Mouse (Mus musculus): ENCODE data around the gene Izumo1. TPM values are rescaled to one million over a fixed set of nuclear protein-coding genes. Genes with fewer than 3 reads are reported as not detected.

The Izumo1 gene
- 0.14 and 0.27 TPM in 2 replicates for polyA plus RNA-seq (2015; fragmentation: Nextera tagmentation; extraction: Ambion mirVana)

DNA sequence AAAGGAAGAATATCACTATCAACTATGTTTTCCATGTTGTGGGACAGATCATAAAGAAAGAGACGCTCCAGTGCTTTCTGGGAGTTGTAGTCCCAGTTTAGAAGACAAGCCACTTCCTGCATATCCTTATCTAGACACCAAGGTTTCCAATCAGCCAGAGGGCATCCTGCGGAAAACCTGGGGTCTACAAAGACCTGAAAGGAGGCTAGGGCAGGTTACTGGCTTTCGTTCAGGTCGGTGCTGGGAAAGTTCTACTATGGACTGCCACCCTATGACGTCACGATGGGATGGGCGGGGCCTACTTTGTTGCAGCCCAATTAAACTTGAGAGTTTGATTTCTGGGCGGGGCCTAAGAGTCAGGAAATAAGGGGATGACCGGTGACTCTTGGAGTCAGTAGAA is at the start of gene Izumo1:
Izumo1 (plus strand) TSS at position 369 of the 400 bp plus-strand sequence.
- Histone ChIP-seq H3K27ac (no peak within 1 kb of the TSS), H3K4me3 (no peak within 1 kb of the TSS), H3K27me3 (peaks cover 27% of the 10 kb centered on the region), H3K9me3 (no peaks in the 10 kb centered on the region), H3K4me2 (no peak within 1 kb of the TSS), H3K9ac (no peak within 1 kb of the TSS), H3K4me1 (peaks cover 12% of the 10 kb centered on the region), H3K36me3 (no peaks in the 10 kb centered on the region)
- ATAC-seq (ENCODE audit: insufficient number of reproducible peaks, low FRiP score, low TSS enrichment, low read depth): no peak
- WGBS: 34% methylated on average over 9 of the region's 9 CpGs

DNA sequence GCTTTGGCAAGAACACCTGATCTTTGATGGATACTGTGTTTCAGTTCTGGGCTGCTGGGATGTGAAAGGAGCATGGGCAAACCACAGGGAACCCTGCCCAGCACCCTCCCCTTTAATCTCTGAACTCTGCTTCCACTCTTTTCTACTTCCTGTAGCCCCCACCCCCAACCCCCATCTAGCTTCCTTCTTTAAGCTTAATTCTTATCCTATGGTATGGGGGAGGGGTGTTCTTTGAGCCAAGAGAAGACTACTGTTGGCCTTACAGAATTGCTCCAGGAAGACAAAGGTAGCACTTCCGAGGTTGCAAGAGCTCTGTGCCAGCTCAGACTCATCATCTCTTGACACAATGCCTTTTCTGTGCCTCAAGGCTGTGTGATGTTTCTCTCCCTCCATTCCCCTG is 49.6 kb upstream of the Izumo1 start:
- Histone ChIP-seq H3K27me3 (no peaks in the 10 kb centered on the region), H3K4me1 (peaks cover 34% of the 10 kb centered on the region), H3K4me3 (no peak overlapping the region), H3K9ac (no peak overlapping the region), H3K4me2 (no peak overlapping the region), H3K36me3 (peaks cover 17% of the 10 kb centered on the region), H3K9me3 (no peaks in the 10 kb centered on the region), H3K27ac (no peak overlapping the region)
- 66% methylated on average over 1 of the region's 1 CpGs for WGBS
- ATAC-seq (ENCODE audit: insufficient number of reproducible peaks, low FRiP score, low TSS enrichment, low read depth): no peak

DNA sequence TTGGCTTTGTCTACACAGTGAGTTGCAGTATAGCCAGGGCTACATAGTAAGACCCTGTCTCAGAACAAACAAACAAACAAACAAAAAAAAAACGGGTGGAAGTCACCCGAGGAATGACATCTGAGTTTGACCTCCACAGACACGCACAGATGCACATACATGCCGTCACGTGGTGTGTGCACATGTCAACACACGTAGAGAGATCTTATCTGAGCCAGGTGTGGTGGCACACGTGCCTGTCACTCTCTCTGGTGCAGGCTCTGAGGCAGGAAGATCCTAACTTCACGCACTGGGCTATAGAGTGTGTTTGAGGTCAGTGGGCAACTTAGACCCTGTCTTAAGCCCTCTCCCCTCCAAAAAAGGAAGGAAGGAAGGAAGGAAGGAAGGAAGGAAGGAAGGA is 47.7 kb upstream of the Izumo1 start:
- no peak overlapping the region for H3K9ac ChIP-seq
- H3K27ac ChIP-seq: no peak overlapping the region
- no peaks in the 10 kb centered on the region for H3K27me3 ChIP-seq
- H3K36me3 ChIP-seq: peaks cover 28% of the 10 kb centered on the region
- 75% methylated on average over 8 of the region's 8 CpGs for WGBS
- H3K4me2 ChIP-seq: no peak overlapping the region
- no peaks in the 10 kb centered on the region for H3K9me3 ChIP-seq
- H3K4me1 ChIP-seq: peaks cover 20% of the 10 kb centered on the region
- no peak for ATAC-seq (ENCODE audit: insufficient number of reproducible peaks, low FRiP score, low TSS enrichment, low read depth)
- no peak overlapping the region for H3K4me3 ChIP-seq

DNA sequence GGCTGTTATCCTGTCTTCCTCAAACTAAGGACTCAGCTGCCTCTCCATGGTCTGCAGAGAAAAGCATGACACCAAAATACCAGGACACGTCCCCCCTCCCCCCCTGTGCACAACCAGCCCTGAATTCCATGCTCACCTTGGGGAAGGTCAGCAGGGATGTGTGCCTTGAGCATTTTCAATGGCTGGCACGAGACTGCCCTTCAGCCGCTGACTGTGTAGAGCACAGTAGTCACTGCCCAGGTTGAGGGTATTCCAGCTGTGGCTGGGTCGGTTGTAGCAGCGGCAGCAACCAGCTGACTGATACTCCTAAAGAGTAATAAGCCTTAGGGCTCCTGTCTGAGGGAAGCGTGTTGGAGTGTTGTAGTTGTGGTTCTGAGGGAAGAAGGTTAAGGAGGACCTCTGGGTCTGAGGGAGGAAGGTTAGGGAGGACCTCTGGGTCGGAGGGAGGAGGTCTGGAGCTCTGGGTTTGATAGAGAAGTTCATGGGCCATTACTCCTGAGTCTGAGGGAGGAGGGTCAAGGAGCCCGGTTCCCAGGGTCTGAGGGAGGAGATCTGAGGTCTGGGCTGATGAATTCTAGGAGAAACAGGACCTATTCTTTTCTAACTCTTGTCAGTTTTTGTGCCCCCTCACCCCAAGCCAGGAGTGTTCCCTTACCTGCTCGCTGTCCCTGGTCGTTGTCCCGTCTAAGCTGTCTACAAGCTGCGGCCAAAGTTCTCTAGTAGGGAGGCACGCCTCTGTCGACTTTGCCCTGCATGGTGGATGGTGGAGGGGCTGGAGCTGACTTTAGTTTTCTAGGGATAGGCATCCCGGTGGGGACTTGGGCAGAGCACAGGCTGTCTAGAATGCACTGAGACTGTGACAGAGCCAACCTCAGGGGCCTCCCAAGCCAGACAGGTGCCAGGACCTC is 46.9 kb upstream of the Izumo1 start:
- no peaks in the 10 kb centered on the region for H3K9me3 ChIP-seq
- ATAC-seq (ENCODE audit: insufficient number of reproducible peaks, low FRiP score, low TSS enrichment, low read depth): no peak
- H3K27me3 ChIP-seq: no peaks in the 10 kb centered on the region
- H3K4me3 ChIP-seq: no peak overlapping the region
- H3K4me2 ChIP-seq: no peak overlapping the region
- H3K4me1 ChIP-seq: peaks cover 20% of the 10 kb centered on the region
- 84% methylated on average over 15 of the region's 15 CpGs for WGBS
- peaks cover 28% of the 10 kb centered on the region for H3K36me3 ChIP-seq
- H3K27ac ChIP-seq: no peak overlapping the region
- H3K9ac ChIP-seq: no peak overlapping the region

DNA sequence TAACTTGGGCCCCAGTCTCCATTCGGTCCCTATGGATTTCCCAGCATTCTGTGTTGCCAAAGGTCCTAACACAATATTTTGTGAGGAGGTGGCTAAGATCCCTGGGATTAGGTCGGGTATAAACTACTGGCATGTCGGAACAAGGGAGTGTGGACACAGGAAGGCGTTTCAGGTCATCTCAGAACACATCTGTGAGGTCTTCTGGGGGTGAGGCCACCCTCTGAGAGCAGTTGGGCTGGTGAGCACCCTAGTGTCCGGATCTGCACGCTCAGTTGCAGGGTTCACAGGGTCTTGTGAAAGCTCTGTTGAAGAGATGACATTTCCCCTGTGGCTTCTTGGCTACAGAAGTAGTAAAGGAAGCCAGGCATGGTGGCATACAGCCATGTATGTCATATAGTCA is 35.7 kb upstream of the Izumo1 start:
- H3K36me3 ChIP-seq: peaks cover 55% of the 10 kb centered on the region
- H3K9ac ChIP-seq: no peak overlapping the region
- 92% methylated on average over 6 of the region's 6 CpGs for WGBS
- no peak overlapping the region for H3K27ac ChIP-seq
- H3K4me2 ChIP-seq: no peak overlapping the region
- H3K9me3 ChIP-seq: no peaks in the 10 kb centered on the region
- H3K4me1 ChIP-seq: peaks cover 8% of the 10 kb centered on the region; the same call in 1 of the 2 replicates
- no peak overlapping the region for H3K4me3 ChIP-seq
- H3K27me3 ChIP-seq: no peaks in the 10 kb centered on the region
- ATAC-seq (ENCODE audit: insufficient number of reproducible peaks, low FRiP score, low TSS enrichment, low read depth): no peak

DNA sequence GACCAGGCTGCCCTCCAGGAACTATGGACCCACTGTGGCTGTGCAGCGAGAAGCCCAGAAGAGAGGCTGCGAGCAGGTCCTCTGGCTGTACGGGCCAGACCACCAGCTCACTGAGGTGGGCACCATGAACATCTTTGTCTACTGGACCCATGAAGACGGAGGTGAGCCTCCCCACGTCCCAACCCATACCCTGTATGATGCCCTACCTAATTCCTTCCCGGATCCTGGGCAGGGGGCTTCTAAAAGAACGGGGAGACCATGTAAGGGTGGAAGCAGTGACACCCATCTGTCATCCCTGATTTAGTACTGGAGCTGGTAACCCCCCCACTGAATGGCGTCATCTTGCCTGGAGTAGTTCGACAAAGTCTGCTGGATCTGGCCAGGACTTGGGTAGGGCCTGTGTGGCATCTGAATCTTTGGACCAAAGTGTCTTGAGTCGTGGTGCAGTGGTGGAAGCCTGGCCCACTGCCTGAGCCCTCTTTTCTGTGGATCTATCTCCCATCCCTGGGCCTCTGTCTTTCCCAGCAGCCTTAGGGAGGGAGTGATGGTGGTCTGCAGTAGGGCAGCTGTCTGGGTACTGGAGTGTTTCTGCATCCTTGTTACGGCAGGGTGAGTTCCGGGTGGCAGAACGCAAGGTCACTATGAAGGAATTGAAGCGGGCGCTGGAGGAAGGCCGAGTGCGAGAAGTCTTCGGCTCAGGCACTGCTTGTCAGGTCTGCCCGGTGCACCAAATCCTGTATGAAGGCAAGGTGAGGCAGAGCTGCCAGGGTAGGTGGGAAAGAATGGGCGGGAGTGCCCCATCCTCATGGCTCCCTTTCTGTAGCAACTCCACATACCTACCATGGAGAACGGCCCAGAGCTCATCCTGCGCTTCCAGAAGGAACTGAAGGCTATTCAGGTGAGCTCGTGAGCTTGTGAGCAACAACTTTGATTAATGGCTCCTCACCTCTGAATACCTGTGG is 33.7 kb upstream of the Izumo1 start:
- H3K9me3 ChIP-seq: no peaks in the 10 kb centered on the region
- no peak for ATAC-seq (ENCODE audit: insufficient number of reproducible peaks, low FRiP score, low TSS enrichment, low read depth)
- no peak overlapping the region for H3K27ac ChIP-seq
- peaks cover 45% of the 10 kb centered on the region for H3K36me3 ChIP-seq
- no peak overlapping the region for H3K4me3 ChIP-seq
- H3K9ac ChIP-seq: no peak overlapping the region
- WGBS: 92% methylated on average over 23 of the region's 23 CpGs
- H3K4me1 ChIP-seq: peaks cover 8% of the 10 kb centered on the region; the same call in 1 of the 2 replicates
- no peak overlapping the region for H3K4me2 ChIP-seq
- no peaks in the 10 kb centered on the region for H3K27me3 ChIP-seq

DNA sequence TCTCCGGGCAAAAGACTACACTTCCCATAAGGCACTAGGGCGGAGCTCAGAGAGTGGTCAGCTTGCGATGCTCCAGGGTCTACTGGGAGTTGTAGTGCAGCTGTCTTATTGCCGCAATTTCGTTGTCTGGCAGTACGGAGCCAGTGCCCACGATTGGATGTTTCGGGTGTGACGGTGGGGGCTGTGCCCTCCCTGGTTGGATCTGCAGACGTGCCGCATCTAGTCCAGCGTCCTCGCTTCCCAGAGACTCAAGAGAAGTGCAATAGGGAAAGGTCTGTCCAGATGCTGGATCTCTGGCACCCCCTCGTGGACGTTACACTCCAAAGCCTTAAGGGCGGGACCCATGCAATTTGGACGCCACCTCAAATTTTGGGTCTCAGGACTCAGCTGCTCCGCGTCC is 32.4 kb upstream of the Izumo1 start:
- Histone ChIP-seq H3K9me3 (no peaks in the 10 kb centered on the region), H3K4me3 (peak overlapping the region; percentile 28), H3K9ac (0 out of 2 replicates have a peak overlapping the region, but pooled peaks have one; percentile 1), H3K27ac (peak overlapping the region; percentile 48), H3K4me1 (peaks cover 8% of the 10 kb centered on the region; the same call in 1 of the 2 replicates), H3K36me3 (peaks cover 36% of the 10 kb centered on the region), H3K27me3 (no peaks in the 10 kb centered on the region), H3K4me2 (peak overlapping the region; percentile 42)
- peak; percentile 97 for ATAC-seq (ENCODE audit: insufficient number of reproducible peaks, low FRiP score, low TSS enrichment, low read depth)
- 2% methylated on average over 19 of the region's 19 CpGs for WGBS

DNA sequence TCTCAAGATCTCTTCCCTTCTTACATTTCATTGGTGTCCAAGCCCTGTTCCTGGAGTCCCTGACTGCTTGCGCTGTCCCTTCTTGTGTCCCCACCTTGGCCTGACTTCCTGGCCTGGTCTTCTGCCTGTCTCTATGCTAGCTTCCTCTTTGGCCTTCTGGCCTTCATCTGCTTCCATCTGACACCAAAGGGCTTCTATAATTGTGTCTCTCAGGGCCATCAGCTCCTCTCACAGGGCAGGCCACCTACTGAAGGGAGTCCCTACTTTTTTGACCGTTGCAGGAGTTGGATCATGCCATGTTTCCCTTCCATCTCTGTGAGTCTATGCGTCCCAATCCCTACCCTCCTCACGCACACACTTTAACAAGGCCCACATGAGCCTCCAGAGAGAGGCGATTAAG is 31.7 kb upstream of the Izumo1 start:
- no peak overlapping the region for H3K27ac ChIP-seq
- no peak overlapping the region for H3K9ac ChIP-seq
- no peak overlapping the region for H3K4me2 ChIP-seq
- ATAC-seq (ENCODE audit: insufficient number of reproducible peaks, low FRiP score, low TSS enrichment, low read depth): no peak
- H3K9me3 ChIP-seq: no peaks in the 10 kb centered on the region
- H3K27me3 ChIP-seq: no peaks in the 10 kb centered on the region
- peaks cover 31% of the 10 kb centered on the region for H3K36me3 ChIP-seq
- H3K4me3 ChIP-seq: no peak overlapping the region
- peaks cover 8% of the 10 kb centered on the region; the same call in 1 of the 2 replicates for H3K4me1 ChIP-seq
- 96% methylated on average over 5 of the region's 5 CpGs for WGBS

DNA sequence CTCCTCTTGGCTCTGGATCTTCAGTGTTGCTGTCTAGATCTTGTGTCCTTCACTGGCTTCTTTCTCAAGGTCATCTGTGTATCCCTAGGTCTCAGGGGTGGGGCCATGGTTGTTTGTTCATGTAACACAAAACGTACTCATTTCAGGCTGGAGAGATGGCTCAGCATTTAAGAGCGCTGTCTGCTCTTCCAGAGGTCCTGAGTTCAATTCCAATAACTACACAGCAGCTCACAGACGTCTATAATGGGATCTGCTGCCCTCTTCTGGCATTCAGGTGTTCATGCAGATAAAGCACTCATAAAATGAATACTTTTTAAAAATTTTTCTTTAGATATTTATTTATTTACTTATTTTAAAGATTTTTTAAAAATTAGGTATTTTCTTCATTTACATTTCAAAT is 30.7 kb upstream of the Izumo1 start:
- Histone ChIP-seq H3K4me3 (no peak overlapping the region), H3K27ac (no peak overlapping the region), H3K27me3 (no peaks in the 10 kb centered on the region), H3K9me3 (no peaks in the 10 kb centered on the region), H3K36me3 (peaks cover 22% of the 10 kb centered on the region), H3K4me2 (no peak overlapping the region), H3K4me1 (peaks cover 8% of the 10 kb centered on the region; the same call in 1 of the 2 replicates), H3K9ac (no peak overlapping the region)
- 68% methylated on average over 3 of the region's 3 CpGs for WGBS
- ATAC-seq (ENCODE audit: insufficient number of reproducible peaks, low FRiP score, low TSS enrichment, low read depth): no peak

DNA sequence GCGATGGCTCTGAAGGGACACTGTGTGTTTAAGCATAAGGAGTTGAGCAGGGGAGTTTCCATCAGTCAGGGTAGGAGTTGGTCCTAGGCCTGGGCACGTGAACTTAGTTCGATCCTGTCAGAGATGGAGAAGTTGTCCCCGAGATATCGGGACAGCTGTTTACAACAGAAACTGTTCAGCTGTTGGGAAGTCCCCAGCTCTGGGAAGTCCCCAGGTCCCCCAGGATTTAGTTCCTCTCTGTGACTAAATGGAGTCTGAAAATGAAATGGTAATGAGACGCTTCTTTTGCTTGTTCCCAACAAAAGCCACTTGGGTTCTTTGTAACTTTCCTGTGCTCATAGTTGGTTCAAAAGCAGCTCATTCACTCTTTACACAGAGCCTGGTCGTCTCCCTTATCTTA is 29.7 kb upstream of the Izumo1 start:
- Histone ChIP-seq H3K9ac (no peak overlapping the region), H3K27ac (no peak overlapping the region), H3K4me2 (no peak overlapping the region), H3K36me3 (peaks cover 12% of the 10 kb centered on the region; the same call in 1 of the 2 replicates), H3K4me1 (peaks cover 8% of the 10 kb centered on the region; the same call in 1 of the 2 replicates), H3K4me3 (no peak overlapping the region), H3K27me3 (no peaks in the 10 kb centered on the region), H3K9me3 (no peaks in the 10 kb centered on the region)
- ATAC-seq (ENCODE audit: insufficient number of reproducible peaks, low FRiP score, low TSS enrichment, low read depth): no peak
- 72% methylated on average over 7 of the region's 7 CpGs for WGBS

DNA sequence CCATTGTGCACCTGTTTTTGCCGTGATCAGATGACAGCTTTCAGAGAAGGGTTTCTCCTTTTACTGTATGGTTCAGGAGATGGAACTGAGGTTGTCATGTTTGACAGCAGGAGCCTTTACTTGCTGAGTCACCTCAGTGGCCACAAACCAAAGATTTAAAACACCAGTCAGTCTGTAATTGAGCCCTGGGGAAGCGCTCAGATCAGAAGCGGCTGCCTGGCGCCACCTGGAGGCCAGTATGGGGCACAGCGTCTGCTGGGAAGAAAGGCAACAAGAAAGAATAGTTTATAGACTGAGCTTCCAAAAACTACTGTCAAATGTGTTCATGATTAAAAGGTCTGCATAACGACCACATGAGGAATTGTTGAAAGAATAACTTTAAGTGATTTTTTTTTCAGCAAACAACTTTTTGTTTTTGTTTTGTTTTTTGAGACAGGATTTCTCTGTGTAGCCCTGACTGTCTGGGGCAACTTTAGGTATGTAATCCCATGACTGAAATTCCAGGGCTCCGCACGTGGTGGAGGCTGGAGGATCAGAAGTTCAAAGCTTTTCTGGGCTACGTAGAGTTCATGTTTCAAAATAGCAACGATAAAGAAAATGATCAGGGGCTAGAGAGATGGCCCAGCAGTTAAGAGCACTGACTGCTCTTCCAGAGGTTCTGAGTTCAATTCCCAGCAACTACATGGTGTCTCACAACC is 28.3 kb upstream of the Izumo1 start:
- peaks cover 8% of the 10 kb centered on the region; the same call in 1 of the 2 replicates for H3K4me1 ChIP-seq
- H3K4me3 ChIP-seq: no peak overlapping the region
- ATAC-seq (ENCODE audit: insufficient number of reproducible peaks, low FRiP score, low TSS enrichment, low read depth): no peak
- H3K27ac ChIP-seq: no peak overlapping the region
- H3K4me2 ChIP-seq: no peak overlapping the region
- H3K27me3 ChIP-seq: no peaks in the 10 kb centered on the region
- H3K36me3 ChIP-seq: no peaks in the 10 kb centered on the region
- no peak overlapping the region for H3K9ac ChIP-seq
- WGBS: 16% methylated on average over 10 of the region's 10 CpGs
- no peaks in the 10 kb centered on the region for H3K9me3 ChIP-seq

Data from limb, embryonic 15.5 days (tissue).